Mouse (Mus musculus) ES-E14 (cell line): ENCODE measurements at regions not wholly inside any gene's neighbourhood (a gene's known extent, or its start where the extent isn't known, plus 50 kb on each side); places are given as distances from the start of the nearest gene placed in this dataset.

ENCODE experiments used
- CHD2 ChIP-seq: IDR thresholded peaks from 2 replicates; pipeline ENCODE4 v1.6.1; 2014; ENCODE audit warnings: mild to moderate bottlenecking, low read depth, low read length, inconsistent platforms
- HCFC1 ChIP-seq: IDR thresholded peaks from 2 replicates; pipeline ENCODE4 v1.6.1; 2012; ENCODE audit warnings: low read length, inconsistent platforms, borderline replicate concordance; ENCODE audit not compliant: insufficient read depth
- MAFK ChIP-seq: IDR thresholded peaks from 2 replicates; pipeline ENCODE4 v1.6.1; 2014; ENCODE audit warnings: mild to moderate bottlenecking, low read depth, low read length, inconsistent platforms; ENCODE audit not compliant: insufficient read depth

- no peak for TF ChIP-seq HCFC1
- no peak for TF ChIP-seq CHD2
- TF ChIP-seq MAFK: no peak
Measured at GRCm38 (mm10) chr17:50420690-50421089, 88.5 kb upstream of the Plcl2 start.
